Mouse (Mus musculus): ENCODE data around the gene Gga2.

GRCm38 (mm10) chr7:121942371-121942770 lies 78.7 kb downstream of the Gga2 start:
- TF ChIP-seq ETS1 (IDR thresholded peaks at IDR 0.05; ENCODE audit: low read depth, low read length) = no peak
- no peak for TF ChIP-seq CTCF (IDR thresholded peaks at IDR 0.05 in 2 of 3, conservative IDR thresholded peaks at IDR 0.05 in 1 of 3; ENCODE audit: control insufficient read depth in 1 of 3, insufficient read depth in 1 of 3, low read depth in 2 of 3, low read length in 3 of 3, poor library complexity in 1 of 3, severe bottlenecking in 1 of 3)

All from MEL (cell line).